Mouse (Mus musculus) heart, postnatal 0 days (tissue): Measurements from ENCODE around the gene Dnajb13. TPM values are rescaled to one million over a fixed set of nuclear protein-coding genes. Genes with fewer than 3 reads are reported as not detected.

Source experiments
- ATAC-seq: fragments of 200-750 bp; cut with Nextera tagmentation; 2 replicates; pipeline ENCODE4 v1.8.0; 2017; ENCODE audit warnings: low read depth, moderate number of reproducible peaks, moderate library complexity; ENCODE audit not compliant: insufficient read depth
- DNase-seq: peaks from one replicate; pipeline ENCODE4 v3.0.0-alpha.2; 2016; ENCODE audit warnings: low spot score
- H3K27ac ChIP-seq: fragments of 300-500 bp; sonication (generic); 2 replicates; pipeline ENCODE4 v1.5.1; 2014; ENCODE audit warnings: low read depth, mild to moderate bottlenecking
- H3K27me3 ChIP-seq: fragments of 300-500 bp; sonication (generic); 2 replicates; pipeline ENCODE4 v1.6.1; 2014; ENCODE audit warnings: low read length, mixed read lengths; ENCODE audit not compliant: control insufficient read depth, insufficient read depth
- H3K36me3 ChIP-seq: fragments of 300-500 bp; sonication (generic); replicated peaks from 2 replicates; pipeline ENCODE4 v1.6.1; 2014; ENCODE audit warnings: low read length, mixed read lengths; ENCODE audit not compliant: control insufficient read depth, insufficient read depth
- H3K4me1 ChIP-seq: fragments of 300-500 bp; sonication (generic); 2 replicates; pipeline ENCODE4 v1.6.1; 2014; ENCODE audit warnings: antibody characterized with exemption; ENCODE audit not compliant: control insufficient read depth, insufficient read depth
- H3K4me2 ChIP-seq: fragments of 300-500 bp; sonication (generic); 2 replicates; pipeline ENCODE4 v1.6.1; 2014; ENCODE audit warnings: low read depth, mild to moderate bottlenecking, low read length, moderate library complexity
- H3K4me3 ChIP-seq: fragments of 300-500 bp; sonication (generic); 2 replicates; pipeline ENCODE4 v1.5.1; 2014; ENCODE audit warnings: low read depth, low read length
- H3K9ac ChIP-seq: fragments of 300-500 bp; sonication (generic); replicated peaks from 2 replicates; pipeline ENCODE4 v1.6.1; 2014; ENCODE audit warnings: low read depth, low read length, mixed read lengths
- H3K9me3 ChIP-seq: fragments of 300-500 bp; sonication (generic); replicated peaks from 2 replicates; pipeline ENCODE4 v1.6.1; 2016; ENCODE audit warnings: low read length; ENCODE audit not compliant: control insufficient read depth
- CTCF ChIP-seq: IDR thresholded peaks from 2 replicates; pipeline ENCODE4 v1.5.1; 2016; ENCODE audit warnings: antibody characterized with exemption, control low read depth, low read depth
- EP300 ChIP-seq: IDR thresholded peaks from 2 replicates; pipeline ENCODE4 v1.6.1; 2016; ENCODE audit warnings: antibody characterized with exemption, low read depth
- WGBS: fragments of 180-500 bp; shearing (Covaris S2); extraction: QIAGEN DNeasy Blood & Tissue Kit; methylation state at CpG from one replicate; pipeline ENCODE4 v1.1.7; 2014; 5-methylcytosine and 5-hydroxymethylcytosine counted together
- polyA plus RNA-seq: library from polyadenylated mRNA; unstranded; fragments of >200 nt; fragmentation: Nextera tagmentation; extraction: Ambion mirVana; gene quantifications from 2 replicates; pipeline ENCODE4 v1.2.1, GENCODE M21; 2015
- total RNA-seq: library from RNA; depleted of rRNA; stranded (reverse); fragments of >200 nt; gene quantifications from 2 replicates; pipeline ENCODE4 v1.2.3, GENCODE M21; 2014; ENCODE audit warnings: low replicate concordance; rRNA removed

Gene Dnajb13
- total and polyA plus RNA-seq, 2 experiments from 2014 or later: 0.07 TPM; not detected in 1

DNA sequence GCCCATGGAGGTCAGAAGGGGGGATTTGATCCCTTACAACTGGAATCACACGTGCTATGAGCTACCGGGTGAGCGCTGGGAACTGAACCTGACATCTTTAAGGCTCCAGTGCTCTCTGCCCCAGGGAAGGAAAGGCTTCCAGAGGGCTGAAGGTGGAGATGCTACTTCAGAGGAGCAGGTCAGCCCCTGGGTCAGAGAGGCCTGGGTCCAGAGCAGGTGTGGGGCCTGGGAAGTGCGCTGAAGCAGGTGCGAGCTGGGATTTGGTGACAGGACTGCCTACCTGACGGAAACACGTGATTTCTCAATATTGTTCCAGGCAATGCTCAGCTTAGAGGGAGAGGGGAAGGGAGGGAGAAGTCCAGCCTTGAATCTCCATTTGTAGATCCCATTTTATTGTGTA is 50.5 kb downstream of the Dnajb13 start:
- Histone ChIP-seq H3K36me3 (peaks cover 16% of the 10 kb centered on the region; the same call in 1 of the 2 replicates), H3K4me3 (no peak overlapping the region), H3K9me3 (no peaks in the 10 kb centered on the region), H3K27me3 (no peaks in the 10 kb centered on the region), H3K27ac (no peak overlapping the region), H3K9ac (no peak overlapping the region), H3K4me2 (no peak overlapping the region), H3K4me1 (peaks cover 41% of the 10 kb centered on the region)
- TF ChIP-seq EP300 (no peak), CTCF (no peak)
- ATAC-seq (no peak), DNase-seq (no peak)
- 97% methylated on average over 7 of the region's 7 CpGs for WGBS

DNA sequence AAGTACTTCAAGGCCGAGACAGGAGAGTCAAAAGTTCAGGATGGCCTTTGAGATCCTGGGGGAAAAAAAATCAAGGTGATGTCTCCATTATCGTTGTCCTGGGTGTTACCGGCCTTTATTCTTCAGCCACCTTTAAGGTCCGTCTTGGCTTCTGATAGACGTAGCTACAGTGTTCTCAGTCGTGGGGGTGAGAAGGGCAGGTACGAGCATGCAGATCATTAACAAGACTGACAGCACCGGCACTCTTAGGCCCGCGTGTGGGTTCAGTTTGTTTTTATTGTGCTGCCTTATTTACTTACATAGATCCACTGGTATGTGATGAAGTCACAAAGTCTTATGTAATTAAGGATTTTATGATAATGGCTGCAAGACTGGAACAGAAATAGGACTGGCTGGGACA is 51.0 kb downstream of the Dnajb13 start:
- TF ChIP-seq EP300 (no peak), CTCF (no peak)
- H3K4me1 ChIP-seq: peaks cover 41% of the 10 kb centered on the region
- ATAC-seq (no peak), DNase-seq (no peak)
- H3K9ac ChIP-seq: no peak overlapping the region
- H3K9me3 ChIP-seq: no peaks in the 10 kb centered on the region
- H3K36me3 ChIP-seq: peaks cover 17% of the 10 kb centered on the region; the same call in 1 of the 2 replicates
- H3K27me3 ChIP-seq: no peaks in the 10 kb centered on the region
- no peak overlapping the region for H3K4me3 ChIP-seq
- H3K4me2 ChIP-seq: no peak overlapping the region
- WGBS: 93% methylated on average over 10 of the region's 10 CpGs
- no peak overlapping the region for H3K27ac ChIP-seq

DNA sequence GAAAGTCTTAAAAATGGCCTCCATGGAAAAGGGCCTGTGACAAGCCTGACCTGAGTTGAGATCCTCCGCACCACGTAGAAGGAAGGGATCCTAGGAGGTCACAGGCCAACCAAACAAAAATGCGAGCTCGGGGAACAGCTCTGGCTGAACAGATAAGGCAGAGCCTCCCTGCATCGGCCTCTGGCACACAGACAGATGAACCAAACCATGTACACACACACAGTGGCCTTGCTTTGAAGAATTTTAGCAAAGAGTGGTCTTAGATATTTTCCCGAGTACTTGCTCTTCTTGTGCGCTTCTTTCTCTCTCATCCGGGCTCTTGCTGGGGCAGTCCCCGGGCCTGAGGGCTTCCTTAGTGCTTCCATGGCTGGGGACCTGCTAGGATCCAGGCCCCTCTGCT is 51.6 kb downstream of the Dnajb13 start:
- WGBS: 76% methylated on average over 9 of the region's 9 CpGs
- Histone ChIP-seq H3K9me3 (no peaks in the 10 kb centered on the region), H3K4me1 (peaks cover 41% of the 10 kb centered on the region), H3K4me2 (no peak overlapping the region), H3K4me3 (no peak overlapping the region), H3K9ac (no peak overlapping the region), H3K27ac (no peak overlapping the region), H3K27me3 (no peaks in the 10 kb centered on the region), H3K36me3 (peaks cover 17% of the 10 kb centered on the region; the same call in 1 of the 2 replicates)
- ATAC-seq: no peak
- no peak for DNase-seq
- TF ChIP-seq CTCF (no peak), EP300 (no peak)

DNA sequence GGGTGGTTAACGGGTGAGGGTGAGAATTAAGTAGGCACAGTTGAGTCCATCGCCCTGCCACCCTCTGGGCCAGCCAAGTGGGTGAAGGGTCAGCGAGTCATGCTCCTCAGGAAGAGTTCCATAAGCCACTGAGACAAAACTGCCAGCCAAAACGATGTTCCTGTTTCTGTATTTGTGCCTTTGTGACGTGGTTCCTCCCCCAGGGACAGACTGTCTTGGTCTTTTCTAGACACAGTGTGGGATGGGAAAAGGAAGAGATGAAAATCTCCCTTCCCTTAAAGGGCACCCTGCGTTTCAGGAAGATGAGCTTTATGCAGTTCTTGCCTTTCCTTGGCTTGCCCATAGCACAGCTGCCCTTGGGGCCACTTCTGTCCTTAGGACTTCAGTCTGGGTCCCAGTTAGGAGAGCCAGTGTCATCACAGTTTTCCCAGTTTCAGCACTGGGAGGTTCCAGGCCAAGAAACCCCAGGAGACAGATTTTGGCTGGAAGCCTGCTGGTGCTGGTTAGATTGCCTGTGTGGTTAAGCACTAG is 53.1 kb downstream of the Dnajb13 start:
- Histone ChIP-seq H3K4me2 (no peak overlapping the region), H3K4me1 (peaks cover 37% of the 10 kb centered on the region), H3K36me3 (peaks cover 24% of the 10 kb centered on the region), H3K9ac (no peak overlapping the region), H3K27ac (peak overlapping the region; percentile 45; the same call in 1 of the 2 replicates), H3K27me3 (no peaks in the 10 kb centered on the region), H3K4me3 (no peak overlapping the region), H3K9me3 (no peaks in the 10 kb centered on the region)
- 33% methylated on average over 6 of the region's 6 CpGs for WGBS
- ATAC-seq (no peak; the same call in 1 of the 2 replicates), DNase-seq (no peak)
- peak; percentile 89 for TF ChIP-seq EP300
- TF ChIP-seq CTCF: no peak

DNA sequence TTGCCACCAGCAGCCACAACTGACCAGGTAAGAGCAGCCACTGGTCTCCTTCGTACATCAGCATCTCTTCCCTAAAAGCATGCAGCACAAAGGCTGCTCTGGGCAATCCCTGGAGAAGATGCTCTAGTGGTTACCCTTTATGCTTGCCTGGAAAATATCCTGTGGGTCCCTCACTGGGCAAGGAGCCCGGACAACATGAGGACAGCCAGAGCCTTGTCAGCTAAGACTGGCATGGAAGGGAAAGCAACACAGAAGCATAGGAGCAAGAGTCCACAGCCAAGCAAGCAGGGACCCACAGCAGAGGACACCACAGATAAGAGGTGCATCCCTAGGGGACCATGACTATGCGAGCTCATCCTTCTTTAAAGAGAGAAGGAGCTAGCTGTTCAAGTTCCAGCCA is 54.9 kb downstream of the Dnajb13 start:
- no peaks in the 10 kb centered on the region for H3K27me3 ChIP-seq
- no peak for DNase-seq
- H3K9me3 ChIP-seq: no peaks in the 10 kb centered on the region
- no peak overlapping the region for H3K4me2 ChIP-seq
- peaks cover 23% of the 10 kb centered on the region for H3K4me1 ChIP-seq
- no peak for ATAC-seq
- H3K4me3 ChIP-seq: no peak overlapping the region
- WGBS: 82% methylated on average over 3 of the region's 3 CpGs
- H3K27ac ChIP-seq: no peak overlapping the region
- TF ChIP-seq EP300 (no peak), CTCF (no peak)
- peaks cover 40% of the 10 kb centered on the region for H3K36me3 ChIP-seq
- H3K9ac ChIP-seq: no peak overlapping the region

DNA sequence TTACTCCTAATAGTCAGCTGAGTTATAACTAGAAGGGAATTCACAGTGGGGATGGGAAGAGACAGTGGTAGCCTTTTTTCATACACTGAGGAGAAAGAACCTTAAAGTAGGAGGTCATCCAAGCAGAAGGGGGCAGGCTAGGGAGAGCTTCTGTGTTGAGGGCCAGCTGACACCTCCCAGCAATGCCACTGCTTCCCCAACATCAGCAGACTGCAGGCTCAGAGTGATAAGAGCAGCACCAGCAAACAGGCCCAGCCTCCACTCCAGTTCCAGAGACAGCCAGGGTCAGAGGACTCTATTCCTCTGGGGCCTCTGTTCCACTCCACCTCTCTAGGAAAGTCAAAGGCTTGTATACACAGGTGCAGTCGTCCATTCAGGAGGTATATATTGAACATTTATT is 56.6 kb downstream of the Dnajb13 start:
- 45% methylated on average over 1 of the region's 1 CpGs for whole genome bisulfite sequencing
- H3K4me3 ChIP-seq: no peak overlapping the region
- no peaks in the 10 kb centered on the region for H3K27me3 ChIP-seq
- peaks cover 15% of the 10 kb centered on the region for H3K4me1 ChIP-seq
- no peak overlapping the region for H3K4me2 ChIP-seq
- no peak overlapping the region for H3K27ac ChIP-seq
- no peak for TF ChIP-seq CTCF
- no peak for TF ChIP-seq EP300
- no peak overlapping the region for H3K9ac ChIP-seq
- H3K9me3 ChIP-seq: no peaks in the 10 kb centered on the region
- H3K36me3 ChIP-seq: peaks cover 53% of the 10 kb centered on the region
- DNase-seq: no peak
- ATAC-seq: peak; percentile 69

Other genes with a start within 250 kb of the Dnajb13 start
- gene P4ha3, start 229.4 kb downstream of the Dnajb13 start, total RNA-seq: 5.5 and 10.4 TPM in 2 replicates
- gene P4ha3, start 229.4 kb downstream of the Dnajb13 start, polyA plus RNA-seq: 1.8 and 2.4 TPM in 2 replicates
- gene C2cd3, start 142.7 kb downstream of the Dnajb13 start, total RNA-seq: 6.3 and 29.8 TPM in 2 replicates
- gene C2cd3, start 142.7 kb downstream of the Dnajb13 start, polyA plus RNA-seq: 5.5 and 6.0 TPM in 2 replicates
- 80.3 and 90.4 TPM in 2 replicates for gene Ppme1, start 142.7 kb downstream of the Dnajb13 start, total RNA-seq
- gene Ppme1, start 142.7 kb downstream of the Dnajb13 start, polyA plus RNA-seq: 44.6 and 48.7 TPM in 2 replicates
- gene Ucp3, start 42.0 kb downstream of the Dnajb13 start, total RNA-seq: 0.12 and 15.6 TPM in 2 replicates
- gene Ucp3, start 42.0 kb downstream of the Dnajb13 start, polyA plus RNA-seq: 17.6 and 23.3 TPM in 2 replicates
- 71.4 and 234 TPM in 2 replicates for gene Ucp2, start 21.6 kb downstream of the Dnajb13 start, total RNA-seq
- gene Ucp2, start 21.6 kb downstream of the Dnajb13 start, polyA plus RNA-seq: 339 and 342 TPM in 2 replicates
- gene Coa4, start 22.1 kb upstream of the Dnajb13 start, total RNA-seq: 4.3 and 9.0 TPM in 2 replicates
- 21.1 and 26.5 TPM in 2 replicates for gene Coa4, start 22.1 kb upstream of the Dnajb13 start, polyA plus RNA-seq
- 66.0 and 87.6 TPM in 2 replicates for gene Rab6a, start 92.5 kb upstream of the Dnajb13 start, total RNA-seq
- 73.8 and 78.1 TPM in 2 replicates for gene Rab6a, start 92.5 kb upstream of the Dnajb13 start, polyA plus RNA-seq
- gene Mrpl48, start 93.3 kb upstream of the Dnajb13 start, total RNA-seq: 32.6 and 54.8 TPM in 2 replicates
- 119 and 121 TPM in 2 replicates for gene Mrpl48, start 93.3 kb upstream of the Dnajb13 start, polyA plus RNA-seq
- 2.7 TPM in 1 of 2 replicates, not detected in the other for gene Plekhb1, start 147.5 kb upstream of the Dnajb13 start, total RNA-seq
- gene Plekhb1, start 147.5 kb upstream of the Dnajb13 start, polyA plus RNA-seq: 1.0 and 1.1 TPM in 2 replicates
- 22.0 and 29.0 TPM in 2 replicates for gene Fam168a, start 191.7 kb upstream of the Dnajb13 start, total RNA-seq
- 19.7 and 20.0 TPM in 2 replicates for gene Fam168a, start 191.7 kb upstream of the Dnajb13 start, polyA plus RNA-seq